Mouse (Mus musculus) embryonic facial prominence, embryonic 14.5 days (tissue): ENCODE data around the gene Vwf. TPM values are rescaled to one million over a fixed set of nuclear protein-coding genes. Genes with fewer than 3 reads are reported as not detected.

ENCODE experiments used
- ATAC-seq: fragments of 200-750 bp; cut with Nextera tagmentation; 2 replicates; pipeline ENCODE4 v1.8.0; 2017; ENCODE audit warnings: low read depth, moderate number of reproducible peaks, moderate TSS enrichment
- DNase-seq: peaks from one replicate; pipeline ENCODE4 v3.0.0-alpha.2; 2015; ENCODE audit warnings: low spot score
- H3K27ac ChIP-seq: fragments of 300-500 bp; sonication (generic); replicated peaks from 2 replicates; pipeline ENCODE4 v1.5.1; 2014; ENCODE audit warnings: low read depth, mild to moderate bottlenecking, low read length, moderate library complexity
- H3K27me3 ChIP-seq: fragments of 300-500 bp; sonication (generic); replicated peaks from 2 replicates; pipeline ENCODE4 v1.6.1; 2014; ENCODE audit warnings: low read length; ENCODE audit not compliant: control insufficient read depth, insufficient read depth
- H3K36me3 ChIP-seq: fragments of 300-500 bp; sonication (generic); 2 replicates; pipeline ENCODE4 v1.6.1; 2014; ENCODE audit warnings: low read length, mixed read lengths; ENCODE audit not compliant: control insufficient read depth, insufficient read depth
- H3K4me1 ChIP-seq: fragments of 300-500 bp; sonication (generic); 2 replicates; pipeline ENCODE4 v1.6.1; 2014; ENCODE audit warnings: antibody characterized with exemption, low read length; ENCODE audit not compliant: control insufficient read depth, insufficient read depth
- H3K4me2 ChIP-seq: fragments of 300-500 bp; sonication (generic); 2 replicates; pipeline ENCODE4 v1.6.1; 2014; ENCODE audit warnings: low read depth, mild to moderate bottlenecking, low read length, moderate library complexity, mixed read lengths
- H3K4me3 ChIP-seq: fragments of 300-500 bp; sonication (generic); 2 replicates; pipeline ENCODE4 v1.5.1; 2014; ENCODE audit warnings: low read depth, mild to moderate bottlenecking, low read length
- H3K9ac ChIP-seq: fragments of 300-500 bp; sonication (generic); 2 replicates; pipeline ENCODE4 v1.6.1; 2014; ENCODE audit warnings: low read depth, mild to moderate bottlenecking, low read length, moderate library complexity, mixed read lengths
- H3K9me3 ChIP-seq: fragments of 300-500 bp; sonication (generic); 2 replicates; pipeline ENCODE4 v1.6.1; 2016; ENCODE audit warnings: low read length; ENCODE audit not compliant: control insufficient read depth
- WGBS: fragments of 180-500 bp; shearing (Covaris S2); extraction: QIAGEN DNeasy Blood & Tissue Kit; methylation state at CpG from one replicate; pipeline ENCODE4 v1.1.7; 2014; 5-methylcytosine and 5-hydroxymethylcytosine counted together
- polyA plus RNA-seq: library from polyadenylated mRNA; unstranded; fragments of >200 nt; fragmentation: Nextera tagmentation; extraction: Ambion mirVana; gene quantifications from 2 replicates; pipeline ENCODE4 v1.2.1, GENCODE M21; 2014

Gene Vwf
- polyA plus RNA-seq, 1 experiment from 2014 or later, result 16.0 TPM

DNA sequence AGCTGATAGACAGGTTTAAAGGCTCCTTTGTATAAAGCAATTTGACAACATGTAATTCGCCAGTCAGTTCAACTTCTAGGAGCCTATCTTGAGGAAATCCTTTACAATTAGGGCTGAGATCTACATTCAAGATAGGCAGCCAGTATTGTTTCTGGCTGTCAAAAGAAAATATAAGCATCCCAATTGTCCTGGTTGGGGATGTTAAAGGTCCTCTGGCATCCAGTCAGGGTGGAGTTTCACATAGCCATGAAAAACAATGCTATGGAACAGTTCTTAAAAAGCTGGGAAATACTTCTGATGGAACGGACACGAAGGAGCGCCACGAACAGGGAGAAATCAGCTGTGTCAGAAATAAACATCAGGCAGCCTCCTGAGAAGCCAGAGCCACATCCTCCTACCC lies 11.6 kb upstream of the Vwf start:
- Histone ChIP-seq H3K9ac (no peak overlapping the region), H3K4me1 (no peaks in the 10 kb centered on the region), H3K4me3 (no peak overlapping the region), H3K9me3 (no peaks in the 10 kb centered on the region), H3K27ac (no peak overlapping the region), H3K4me2 (no peak overlapping the region), H3K27me3 (no peaks in the 10 kb centered on the region), H3K36me3 (no peaks in the 10 kb centered on the region)
- ATAC-seq, result no peak
- DNase-seq, result no peak
- WGBS, result 72% methylated on average over 5 of the region's 5 CpGs

DNA sequence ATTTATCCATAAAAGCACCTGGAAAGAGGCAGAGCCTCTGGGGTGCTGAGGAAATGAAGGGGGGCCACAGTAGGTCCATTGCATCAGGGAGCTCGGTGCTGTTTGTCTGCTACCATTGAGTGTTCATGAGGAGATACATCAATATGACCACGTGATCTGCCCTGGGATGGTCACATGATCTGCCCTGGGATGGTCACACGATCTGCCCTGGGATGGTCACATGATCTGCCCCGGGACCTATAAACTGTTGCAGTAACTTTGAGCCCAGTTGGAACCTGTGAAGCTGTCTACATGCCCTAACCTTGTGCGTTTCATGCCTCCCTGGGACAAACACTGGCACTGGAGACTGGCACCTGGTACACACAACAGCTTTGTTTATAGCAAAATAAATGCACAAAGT lies 8.1 kb upstream of the Vwf start:
- 87% methylated on average over 5 of the region's 5 CpGs for WGBS
- Histone ChIP-seq H3K36me3 (no peaks in the 10 kb centered on the region), H3K4me2 (no peak overlapping the region), H3K27ac (no peak overlapping the region), H3K27me3 (no peaks in the 10 kb centered on the region), H3K4me1 (no peaks in the 10 kb centered on the region), H3K9me3 (no peaks in the 10 kb centered on the region), H3K4me3 (no peak overlapping the region), H3K9ac (no peak overlapping the region)
- ATAC-seq (no peak), DNase-seq (no peak)

DNA sequence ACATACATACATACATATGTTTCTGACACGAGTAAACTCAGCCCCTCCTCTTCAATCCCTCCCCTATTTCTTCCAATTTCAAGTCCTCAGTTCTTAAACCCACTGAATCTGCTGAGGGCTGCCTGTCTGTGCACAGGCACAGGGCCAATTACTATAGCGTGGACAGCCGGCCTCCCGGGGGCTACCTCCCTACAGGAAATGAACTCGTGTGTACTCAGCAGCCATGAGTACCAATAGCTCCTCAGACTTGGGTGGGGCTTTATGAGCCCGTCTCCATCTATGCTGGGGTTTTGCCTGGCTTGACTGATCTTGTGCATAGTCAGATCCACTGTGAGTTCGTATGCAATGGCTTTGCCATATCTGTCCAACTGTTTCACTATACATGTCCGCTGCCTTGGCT lies 7.2 kb upstream of the Vwf start:
- Histone ChIP-seq H3K4me3 (no peak overlapping the region), H3K9ac (0 out of 2 replicates have a peak overlapping the region, but pooled peaks have one; percentile 19), H3K27ac (no peak overlapping the region), H3K9me3 (no peaks in the 10 kb centered on the region), H3K36me3 (no peaks in the 10 kb centered on the region), H3K27me3 (no peaks in the 10 kb centered on the region), H3K4me2 (no peak overlapping the region), H3K4me1 (no peaks in the 10 kb centered on the region)
- ATAC-seq (no peak), DNase-seq (peak; percentile 19)
- 51% methylated on average over 8 of the region's 8 CpGs for WGBS

DNA sequence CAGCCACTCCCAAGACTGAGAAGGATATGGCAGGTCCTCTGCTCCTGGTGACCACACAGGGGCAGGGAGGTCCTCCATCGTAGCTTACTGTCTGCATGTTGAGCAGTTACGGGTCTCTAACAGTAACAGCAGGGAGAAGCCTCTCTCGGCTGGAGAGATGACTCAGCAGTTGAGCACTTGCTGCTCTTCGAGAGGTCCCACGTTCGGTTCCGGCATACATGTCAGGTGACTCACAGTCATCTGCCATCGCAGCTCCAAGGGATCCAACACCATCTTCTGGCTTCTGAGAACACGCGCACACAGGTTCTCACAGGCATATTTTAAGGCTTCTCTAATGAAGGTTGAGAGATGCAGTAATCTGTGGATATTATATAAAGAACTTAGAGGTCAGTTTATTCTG lies 6.4 kb upstream of the Vwf start:
- WGBS, result 77% methylated on average over 10 of the region's 10 CpGs

DNA sequence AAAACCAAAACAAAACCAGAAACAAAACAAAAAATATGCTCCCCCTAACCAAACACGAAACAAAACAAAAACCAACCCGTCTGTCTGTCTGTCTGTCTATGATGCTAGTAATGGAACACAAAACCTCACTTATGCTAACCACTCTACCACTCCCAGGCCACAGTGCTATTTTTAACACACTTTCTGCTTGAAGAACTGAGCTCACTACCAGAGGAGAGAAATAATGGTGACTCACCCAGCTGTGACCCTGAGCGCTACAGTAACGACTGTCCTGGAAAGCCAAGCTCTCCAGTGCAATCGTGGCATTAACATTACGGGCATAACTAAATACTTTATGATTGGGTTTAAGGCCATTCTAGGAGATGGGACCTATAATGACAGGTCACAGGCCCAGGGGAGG lies 5.7 kb upstream of the Vwf start:
- ATAC-seq (no peak), DNase-seq (no peak)
- no peaks in the 10 kb centered on the region for H3K36me3 ChIP-seq
- no peak overlapping the region for H3K9ac ChIP-seq
- no peaks in the 10 kb centered on the region for H3K9me3 ChIP-seq
- H3K4me1 ChIP-seq, result no peaks in the 10 kb centered on the region
- WGBS, result 88% methylated on average over 6 of the region's 6 CpGs
- H3K4me2 ChIP-seq, result no peak overlapping the region
- H3K4me3 ChIP-seq, result no peak overlapping the region
- no peak overlapping the region for H3K27ac ChIP-seq
- no peaks in the 10 kb centered on the region for H3K27me3 ChIP-seq

More for the DNA sequence above, 6.4 kb upstream of the Vwf start:
- Histone ChIP-seq H3K4me3 (no peak overlapping the region), H3K4me2 (no peak overlapping the region), H3K9ac (no peak overlapping the region), H3K4me1 (no peaks in the 10 kb centered on the region), H3K27me3 (no peaks in the 10 kb centered on the region), H3K9me3 (no peaks in the 10 kb centered on the region), H3K36me3 (no peaks in the 10 kb centered on the region), H3K27ac (no peak overlapping the region)
- ATAC-seq, result no peak
- no peak for DNase-seq

DNA sequence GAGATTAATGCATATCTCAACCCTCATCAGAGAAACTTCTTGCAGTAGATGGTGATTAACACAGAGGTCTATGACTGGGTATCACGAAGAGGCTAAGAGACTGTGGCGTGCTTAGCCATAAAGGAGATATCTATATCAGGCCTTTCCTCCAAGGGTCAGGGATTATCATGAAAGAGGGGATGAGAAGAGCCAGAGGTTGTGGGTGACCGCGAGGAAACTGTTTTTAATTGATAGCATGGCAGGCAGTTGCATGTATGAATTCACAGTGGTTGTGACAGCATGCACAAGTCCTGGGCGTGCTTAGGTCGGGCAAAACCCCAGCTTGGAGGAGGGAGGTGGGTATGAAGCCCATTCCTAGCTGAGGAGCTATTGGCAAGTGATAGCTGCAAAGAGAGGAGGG lies 5.3 kb upstream of the Vwf start:
- Histone ChIP-seq H3K36me3 (no peaks in the 10 kb centered on the region), H3K27me3 (no peaks in the 10 kb centered on the region), H3K27ac (no peak overlapping the region), H3K4me1 (no peaks in the 10 kb centered on the region), H3K9ac (no peak overlapping the region), H3K4me2 (no peak overlapping the region), H3K9me3 (no peaks in the 10 kb centered on the region), H3K4me3 (no peak overlapping the region)
- WGBS, result 84% methylated on average over 6 of the region's 6 CpGs
- DNase-seq, result no peak
- no peak for ATAC-seq

DNA sequence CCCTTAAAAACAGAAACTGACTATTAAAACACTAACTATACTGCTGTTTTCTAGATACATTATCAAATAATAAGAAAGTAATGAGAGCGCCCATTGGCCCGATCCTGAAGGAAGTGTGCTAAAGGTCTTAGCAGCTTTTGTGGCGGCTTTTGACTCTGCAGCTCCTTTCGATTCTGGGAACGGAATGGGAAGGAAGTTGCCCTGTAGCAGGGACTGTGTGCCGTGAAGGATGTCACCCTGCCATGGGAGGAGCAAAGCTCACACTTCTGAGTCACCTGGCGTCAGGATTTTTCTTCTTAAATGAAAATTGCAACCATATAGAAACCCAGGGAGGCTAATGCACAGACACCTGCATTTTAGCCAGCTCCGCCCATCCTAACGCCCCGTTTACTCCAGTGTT lies 1.8 kb downstream of the Vwf start:
- H3K27ac ChIP-seq, result no peak overlapping the region
- DNase-seq (no peak), ATAC-seq (no peak)
- no peak overlapping the region for H3K9ac ChIP-seq
- no peaks in the 10 kb centered on the region for H3K9me3 ChIP-seq
- no peaks in the 10 kb centered on the region for H3K27me3 ChIP-seq
- 78% methylated on average over 10 of the region's 10 CpGs for WGBS
- no peaks in the 10 kb centered on the region for H3K36me3 ChIP-seq
- no peak overlapping the region for H3K4me2 ChIP-seq
- H3K4me3 ChIP-seq, result no peak overlapping the region
- H3K4me1 ChIP-seq, result no peaks in the 10 kb centered on the region

DNA sequence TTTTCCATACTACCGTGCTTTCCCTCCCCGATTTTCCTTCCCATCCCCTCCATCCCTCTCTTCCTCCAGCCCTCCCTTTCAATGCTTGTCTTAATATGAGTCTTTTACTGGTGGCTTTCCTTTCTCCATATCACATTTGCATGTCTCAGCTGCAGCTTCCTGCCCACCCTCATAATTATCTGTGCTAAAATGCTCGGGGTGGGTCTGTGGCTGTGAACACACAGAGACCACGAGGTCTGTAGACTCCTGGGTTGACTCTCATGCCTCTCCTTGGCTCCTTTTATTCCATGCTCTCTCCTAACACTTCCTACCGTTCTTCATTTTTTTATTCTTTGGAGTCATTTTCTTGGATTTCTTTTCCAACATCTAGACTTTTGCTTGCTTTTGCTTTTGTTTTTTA lies 3.6 kb downstream of the Vwf start:
- Histone ChIP-seq H3K4me1 (no peaks in the 10 kb centered on the region), H3K9me3 (no peaks in the 10 kb centered on the region), H3K4me3 (no peak overlapping the region), H3K27me3 (no peaks in the 10 kb centered on the region), H3K27ac (no peak overlapping the region), H3K36me3 (no peaks in the 10 kb centered on the region), H3K4me2 (no peak overlapping the region), H3K9ac (no peak overlapping the region)
- DNase-seq, result no peak
- 69% methylated on average over 5 of the region's 5 CpGs for WGBS
- no peak for ATAC-seq

DNA sequence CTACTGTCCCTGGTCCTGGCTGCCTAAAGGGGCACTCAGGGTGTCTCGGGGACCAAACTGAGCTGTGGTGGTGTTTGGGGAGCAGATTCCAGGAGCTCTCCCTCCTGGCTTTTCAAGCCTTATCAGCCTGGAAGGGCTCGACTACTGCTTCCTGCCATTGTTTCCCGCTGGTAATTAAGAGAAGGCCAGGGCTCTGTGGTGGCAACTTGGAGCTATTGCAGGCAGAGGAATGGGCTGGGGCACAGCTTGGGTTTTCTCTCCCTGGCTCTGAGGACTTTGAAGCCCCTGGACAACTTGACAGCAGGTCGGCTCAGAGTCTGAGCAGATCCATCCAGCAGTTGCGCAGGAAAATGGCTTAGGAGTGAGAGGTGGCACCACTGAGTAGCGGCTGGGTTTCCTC lies 6.2 kb downstream of the Vwf start:
- H3K27ac ChIP-seq, result no peak overlapping the region
- WGBS, result 72% methylated on average over 6 of the region's 6 CpGs
- no peak for ATAC-seq

More for the DNA sequence above, 6.2 kb downstream of the Vwf start:
- H3K4me3 ChIP-seq, result no peak overlapping the region
- no peaks in the 10 kb centered on the region for H3K4me1 ChIP-seq
- H3K36me3 ChIP-seq, result no peaks in the 10 kb centered on the region
- H3K9ac ChIP-seq, result 0 out of 2 replicates have a peak overlapping the region, but pooled peaks have one; percentile 14
- no peak for DNase-seq
- no peak overlapping the region for H3K4me2 ChIP-seq
- H3K27me3 ChIP-seq, result no peaks in the 10 kb centered on the region
- H3K9me3 ChIP-seq, result no peaks in the 10 kb centered on the region
